In the genomic region with DNA sequence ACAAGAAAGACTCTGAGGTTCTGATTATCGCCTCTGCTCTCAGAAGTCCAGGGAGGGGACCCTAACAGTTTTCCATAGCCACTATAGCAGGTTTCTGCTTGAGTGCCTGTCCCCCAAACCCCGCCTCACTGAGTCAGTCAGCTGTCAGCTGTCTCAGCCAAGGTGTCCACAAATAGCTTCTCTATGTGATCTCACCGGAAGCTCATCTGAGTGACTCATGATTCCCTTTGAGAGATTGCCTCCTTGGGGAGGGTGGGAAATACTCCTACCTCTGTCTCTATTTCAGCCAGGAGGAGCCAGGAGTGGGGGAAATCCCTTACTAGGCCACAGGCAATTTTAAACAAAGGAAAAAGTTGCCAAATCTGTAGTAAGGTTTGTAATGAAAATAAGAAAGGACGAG, we compare ENCODE assay signal across 9 mouse cellular contexts.
DNase-seq lines count a peak whose midpoint lies in the region; ATAC-seq lines count a peak whose summit lies in the region.
"Had no signal": no experiment of that assay in that cellular context is flagged by ENCODE, and none has a peak within 500 bp of the region (broad histone marks: within the 10 kb centered on the region; RNA-seq: fewer than 3 reads in every experiment).

No protein-coding gene starts in this region.

- 70% methylated on average over 4 of the region's 4 CpGs for WGBS in embryonic facial prominence, embryonic 13.5 days
- 66% methylated on average over 4 of the region's 4 CpGs for WGBS in embryonic facial prominence, embryonic 10.5 days
- 60% methylated on average over 4 of the region's 4 CpGs for WGBS in midbrain, embryonic 14.5 days

- ATAC-seq in embryonic facial prominence, embryonic 13.5 days (ENCODE audit: insufficient number of reproducible peaks, insufficient read depth, low FRiP score, low TSS enrichment, low read depth) = no peak
- ATAC-seq in midbrain, embryonic 14.5 days (ENCODE audit: low FRiP score, low TSS enrichment) = no peak

- no peaks in the 10 kb centered on the region for H3K9me3 ChIP-seq in embryonic facial prominence, embryonic 13.5 days
- no peaks in the 10 kb centered on the region for H3K9me3 ChIP-seq in embryonic facial prominence, embryonic 10.5 days
- no peaks in the 10 kb centered on the region for H3K9me3 ChIP-seq in midbrain, embryonic 14.5 days (ENCODE audit: control insufficient read depth, low read length)
- H3K9me3 ChIP-seq: neural tube, embryonic 12.5 days had no signal

- no peak overlapping the region for H3K4me3 ChIP-seq in embryonic facial prominence, embryonic 13.5 days
- H3K4me3 ChIP-seq in embryonic facial prominence, embryonic 10.5 days = no peak overlapping the region
- H3K4me3 ChIP-seq in midbrain, embryonic 14.5 days (replicated peaks; ENCODE audit: low read depth, low read length) = no peak overlapping the region
- H3K4me3 ChIP-seq: neural tube, embryonic 12.5 days had no signal

- no peak overlapping the region for H3K27ac ChIP-seq in embryonic facial prominence, embryonic 13.5 days
- no peak overlapping the region for H3K27ac ChIP-seq in embryonic facial prominence, embryonic 10.5 days (replicated peaks)
- no peak overlapping the region for H3K27ac ChIP-seq in midbrain, embryonic 14.5 days (replicated peaks; ENCODE audit: low read depth, low read length)
- H3K27ac ChIP-seq: neural tube, embryonic 12.5 days had no signal

- no peaks in the 10 kb centered on the region for H3K36me3 ChIP-seq in embryonic facial prominence, embryonic 13.5 days
- H3K36me3 ChIP-seq in embryonic facial prominence, embryonic 10.5 days (replicated peaks) = no peaks in the 10 kb centered on the region
- H3K36me3 ChIP-seq in midbrain, embryonic 14.5 days (ENCODE audit: control insufficient read depth, insufficient read depth, low read length) = no peaks in the 10 kb centered on the region
- H3K36me3 ChIP-seq: neural tube, embryonic 12.5 days had no signal

- no peaks in the 10 kb centered on the region for H3K27me3 ChIP-seq in embryonic facial prominence, embryonic 13.5 days
- H3K27me3 ChIP-seq in embryonic facial prominence, embryonic 10.5 days (replicated peaks; ENCODE audit: low read depth, poor library complexity, severe bottlenecking) = no peaks in the 10 kb centered on the region
- H3K27me3 ChIP-seq in midbrain, embryonic 14.5 days (ENCODE audit: control insufficient read depth, insufficient read depth, low read length) = no peaks in the 10 kb centered on the region

- H3K4me2 ChIP-seq in embryonic facial prominence, embryonic 13.5 days = no peak overlapping the region
- H3K4me2 ChIP-seq in midbrain, embryonic 14.5 days (ENCODE audit: low read length) = no peak overlapping the region
- H3K4me2 ChIP-seq: neural tube, embryonic 12.5 days had no signal

- DNase-seq in embryonic facial prominence, embryonic 10.5 days (ENCODE audit: low spot score) = no peak
- peak; percentile 61 for DNase-seq in 3134 (ENCODE audit: extremely low read depth, insufficient read length, low spot score)
- DNase-seq in adrenal gland, postnatal 25 days = peak; percentile 46
- DNase-seq in heart, adult 9 months (ENCODE audit: low spot score in 2 of 2) = peak; percentile 67 to 70
- DNase-seq in lung, postnatal 36 days = peak; percentile 28
- no peak for DNase-seq in embryo, embryonic 10.5 days (ENCODE audit: low spot score)
- DNase-seq in midbrain, embryonic 14.5 days = no peak

- peaks cover 16% of the 10 kb centered on the region for H3K4me1 ChIP-seq in embryonic facial prominence, embryonic 13.5 days
- peaks cover 32% of the 10 kb centered on the region for H3K4me1 ChIP-seq in embryonic facial prominence, embryonic 10.5 days
- peaks cover 22% of the 10 kb centered on the region for H3K4me1 ChIP-seq in midbrain, embryonic 14.5 days (ENCODE audit: control insufficient read depth, insufficient read depth, low read length)

- H3K9ac ChIP-seq in embryonic facial prominence, embryonic 13.5 days = 0 out of 2 replicates have a peak overlapping the region, but pooled peaks have one; percentile 17
- H3K9ac ChIP-seq in midbrain, embryonic 14.5 days (replicated peaks; ENCODE audit: low read length) = no peak overlapping the region
- H3K9ac ChIP-seq: neural tube, embryonic 12.5 days had no signal

Comparison
In these comparisons a context has a peak if more than half of its experiments do, and no peak if none do; other contexts are left out.
1. DNase-seq: peak in 3134 (single experiment), adrenal gland, postnatal 25 days (single experiment), heart, adult 9 months (2 of 2) and lung, postnatal 36 days (single experiment); none in embryonic facial prominence, embryonic 10.5 days (single experiment), embryo, embryonic 10.5 days (single experiment) and midbrain, embryonic 14.5 days (single experiment).